Mouse (Mus musculus) brain, adult 10 weeks (tissue): Measurements from ENCODE around the gene Taf4. TPM values are rescaled to one million over a fixed set of nuclear protein-coding genes. Genes with fewer than 3 reads are reported as not detected.

Experiments used
- polyA plus RNA-seq: library from polyadenylated mRNA; stranded (reverse); fragments of 350-450 nt; fragmentation: Illumina TruSeq; extraction: RNeasy Lipid Tissue Mini Kit (QIAGEN cat#74804); gene quantifications from one replicate; pipeline ENCODE4 v1.2.3, GENCODE M21; 2015; ENCODE audit warnings: low read depth, low replicate concordance

The Taf4 gene
- polyA plus RNA-seq, result 13.3 TPM

DNA sequence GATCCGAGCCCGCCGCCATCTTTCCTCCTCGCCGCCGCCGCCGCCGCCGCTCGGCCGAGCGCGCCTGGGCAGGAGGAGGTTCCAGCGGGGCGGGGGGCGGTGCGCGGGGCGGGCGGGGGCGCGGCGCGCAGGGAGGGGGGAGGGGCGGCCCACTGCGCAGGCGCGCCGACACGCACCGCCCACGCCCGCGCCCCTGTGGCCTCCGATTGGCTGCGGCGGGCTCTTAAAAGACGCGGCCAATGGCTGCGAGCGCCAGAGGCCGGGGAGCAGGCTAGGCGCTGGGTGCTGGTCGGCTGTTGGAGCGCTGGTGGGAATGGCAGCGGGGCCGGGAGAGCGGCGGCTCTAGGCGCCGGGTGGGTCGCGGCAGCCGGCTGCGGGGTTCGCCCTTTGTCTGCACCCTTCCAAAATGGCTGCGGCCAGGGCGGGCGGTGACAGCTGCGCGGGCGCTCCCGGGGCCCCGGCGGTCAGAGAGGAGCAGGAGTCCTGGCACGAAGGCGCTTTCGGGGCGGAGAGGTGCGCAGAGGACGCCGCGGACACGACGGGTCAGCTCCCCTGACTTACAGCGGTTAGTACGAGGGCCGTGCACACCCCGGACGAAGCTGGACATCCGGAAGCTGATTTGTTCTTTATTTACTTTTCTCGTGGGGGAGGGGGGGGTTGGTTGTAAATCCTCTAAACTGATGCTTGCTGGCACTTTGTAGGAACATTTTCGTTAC is at the start of gene Taf4:
Taf4 (minus strand) TSS at position 19 of the 716 bp plus-strand sequence.

GRCm38 (mm10) chr2:180024401-180025098 is 48.1 kb upstream of the Taf4 start, which contains the start of gene Lsm14b:
Lsm14b (plus strand) TSS chr2:180024987.

Other genes starting within 250 kb of the Taf4 start
- gene Lsm14b, start 48.3 kb upstream of the Taf4 start, polyA plus RNA-seq, result 84.5 TPM
- gene Psma7, start 65.8 kb upstream of the Taf4 start, polyA plus RNA-seq, result 269 TPM
- 30.5 TPM for gene Ss18l1, start 65.9 kb upstream of the Taf4 start, polyA plus RNA-seq
- gene Mtg2, start 93.9 kb upstream of the Taf4 start, polyA plus RNA-seq, result 18.5 TPM
- 70.5 TPM for gene Hrh3, start 127.8 kb upstream of the Taf4 start, polyA plus RNA-seq
- gene Osbpl2, start 142.7 kb upstream of the Taf4 start, polyA plus RNA-seq, result 56.1 TPM
- gene Adrm1, start 194.8 kb upstream of the Taf4 start, polyA plus RNA-seq, result 92.4 TPM
- 5.9 TPM for gene Lama5, start 249.2 kb upstream of the Taf4 start, polyA plus RNA-seq